Mouse (Mus musculus) urinary bladder, postnatal 36 days (tissue): Measurements from ENCODE around the gene Exosc8.

Experiments
- DNase-seq, 2 experiments: peaks; one replicate each; pipeline ENCODE4 v3.0.0; 2022; ENCODE audit warnings: low spot score in 2 of 2, mixed read lengths in 1 of 2

The Exosc8 gene

DNA sequence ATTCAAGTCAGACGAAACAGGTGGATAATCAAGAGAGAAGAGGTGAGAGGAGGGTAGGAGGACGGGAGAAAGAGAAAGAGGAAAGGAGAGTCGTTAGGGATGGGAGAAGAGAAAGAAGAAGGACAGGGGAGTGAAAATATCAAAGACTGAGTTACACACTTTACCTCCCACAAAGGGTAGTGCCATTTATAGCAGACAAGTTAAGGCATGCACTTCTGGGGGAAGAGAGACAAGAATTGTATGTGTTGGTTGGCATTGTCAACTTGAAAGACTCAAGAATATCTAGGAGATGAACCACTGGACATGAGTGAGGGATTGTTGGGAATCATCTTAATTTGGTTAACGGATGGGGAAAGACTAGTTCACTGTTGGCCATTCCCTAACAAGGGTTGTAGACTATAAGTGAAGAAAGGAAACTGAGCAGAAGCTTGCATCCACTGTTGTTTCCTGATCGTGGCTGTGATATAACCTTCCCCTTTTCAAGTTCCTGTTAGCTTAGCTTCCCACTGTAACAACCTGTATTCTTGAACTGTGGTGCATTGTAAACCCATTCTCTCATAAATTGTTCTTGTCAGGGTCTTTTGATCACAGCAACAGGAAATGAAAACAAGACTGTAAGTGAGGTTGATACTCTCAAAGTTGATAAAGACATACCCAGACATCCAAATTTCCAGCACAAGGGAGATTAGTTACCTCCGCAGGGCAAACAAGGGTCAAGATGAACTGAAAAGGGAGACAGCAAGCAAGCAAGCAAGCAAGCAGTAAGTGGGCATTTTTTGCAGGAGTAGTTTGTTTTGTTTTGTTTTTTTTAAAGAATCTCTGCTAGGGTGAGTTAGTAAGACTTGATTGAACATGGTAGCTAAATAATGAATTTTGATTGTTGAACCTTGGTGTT lies 53.6 kb downstream of the Exosc8 start:
- DNase-seq, result no peak
